Mouse (Mus musculus) mouse embryonic stem cell (cell line): Measurements from ENCODE around the gene Tubb2a.

Experiments
- in situ Hi-C, 2 experiments: fragments of 300-500 bp; cut with MboI; formaldehyde crosslinking; loops; 1 replicate in 1 of 2; 3 replicates in 1 of 2; pipeline ENCODE4 v1.14.3; 2019 to 2020; ENCODE audit warnings: low sequenced_read_pairs in 2 of 2, low pct_unique_long_range_greater_than_20kb in 1 of 2, mixed read lengths in 1 of 2; ENCODE audit not compliant: unreplicated experiment in 1 of 2

Gene Tubb2a

GRCm38 (mm10) chr13:34062466-34062865 lies 15.3 kb downstream of the Tubb2a start:
- in situ Hi-C loops = no loop called here

DNA sequence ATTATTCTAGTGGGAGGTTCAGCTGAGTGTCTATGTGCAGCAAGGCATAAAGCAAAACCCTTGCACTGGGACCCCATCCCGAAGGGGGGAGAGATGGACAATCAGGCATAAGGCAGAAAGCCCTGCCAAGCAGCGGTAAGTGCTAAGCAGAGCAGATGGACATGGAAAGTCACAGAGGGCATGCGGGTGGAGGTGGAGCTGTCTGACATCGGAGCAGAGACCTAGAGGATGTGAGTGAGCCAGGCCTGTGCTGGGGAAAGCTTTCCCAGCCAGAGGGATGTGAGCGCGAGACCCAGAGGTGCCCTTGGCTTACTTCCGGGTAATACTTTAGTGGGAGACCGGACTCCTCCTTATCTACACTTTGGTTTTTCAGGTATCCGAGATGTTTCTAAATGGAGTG lies 17.7 kb downstream of the Tubb2a start:
- in situ Hi-C loops = no loop called here

DNA sequence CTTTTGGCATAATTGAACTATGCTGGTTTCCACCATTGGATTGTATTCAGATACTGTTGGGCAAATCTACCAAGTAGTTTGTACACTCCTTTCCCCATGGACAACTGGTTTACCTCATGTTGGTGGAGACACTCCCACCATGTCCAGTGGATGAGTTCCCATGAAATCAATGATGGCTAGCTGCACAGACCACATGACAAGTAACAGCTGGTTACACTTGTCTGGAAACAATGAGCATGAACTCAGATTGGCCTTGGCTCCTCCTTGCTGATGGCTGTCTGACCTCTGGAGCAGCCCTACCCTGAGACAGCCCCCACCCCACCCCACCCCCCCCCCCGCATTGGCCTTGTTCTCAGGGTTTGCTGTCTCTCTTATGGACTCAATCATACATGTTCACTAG lies 20.6 kb downstream of the Tubb2a start:
- in situ Hi-C loops = no loop called here

GRCm38 (mm10) chr13:34054983-34055382 lies 22.8 kb downstream of the Tubb2a start:
- in situ Hi-C loops = no loop called here

DNA sequence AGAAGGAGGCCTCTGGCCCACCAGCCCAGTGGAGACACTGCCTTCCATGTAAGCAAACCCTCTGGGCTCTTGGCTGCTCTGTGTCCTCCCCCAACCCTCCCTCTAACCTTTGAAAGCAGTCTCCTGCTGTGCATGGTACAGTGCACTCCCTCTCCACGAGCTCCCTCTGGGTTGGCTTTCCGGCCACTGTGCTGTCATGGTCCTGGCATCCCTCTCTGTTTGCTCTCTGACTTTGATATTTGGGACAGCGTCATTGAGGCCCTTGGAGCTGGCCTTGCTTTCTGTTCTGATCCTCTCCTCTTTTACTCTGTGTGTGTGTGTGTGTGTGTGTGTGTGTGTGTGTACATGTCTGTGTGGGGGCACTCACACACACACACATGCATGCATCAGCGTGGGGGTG lies 23.4 kb downstream of the Tubb2a start:
- in situ Hi-C loops = no loop called here

DNA sequence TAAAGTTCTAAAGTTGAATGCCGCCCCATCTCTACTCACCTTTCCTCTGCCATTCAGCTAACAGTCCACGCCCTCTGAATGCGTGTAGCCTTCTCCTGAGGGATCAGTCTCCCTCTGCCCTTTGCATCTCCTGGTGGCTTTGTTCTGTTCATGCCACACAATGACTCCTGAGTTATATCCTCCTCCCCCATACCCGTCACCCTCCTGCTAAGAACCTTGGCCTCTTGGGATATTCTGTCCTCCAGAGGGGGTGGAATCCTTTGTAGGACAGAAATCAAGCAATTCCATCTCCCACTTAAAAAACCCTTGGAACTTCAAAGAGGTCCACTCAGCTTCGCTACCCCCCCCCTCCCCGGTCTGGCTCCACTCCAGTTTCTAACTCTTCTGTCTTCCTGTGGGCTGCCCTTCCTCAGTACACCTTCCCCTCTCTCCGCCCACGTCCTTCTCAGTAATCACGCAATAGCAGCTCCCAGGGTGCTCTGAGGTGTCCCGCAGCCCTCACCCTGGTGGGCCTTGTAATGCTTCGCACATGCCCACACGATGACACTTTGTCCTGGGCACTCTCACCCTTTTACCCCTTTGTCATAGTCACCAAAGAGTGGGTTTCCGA lies 24.0 kb downstream of the Tubb2a start:
- in situ Hi-C loops = no loop called here

GRCm38 (mm10) chr13:34051692-34052091 lies 26.1 kb downstream of the Tubb2a start:
- in situ Hi-C loops = no loop called here

GRCm38 (mm10) chr13:34050479-34050878 lies 27.3 kb downstream of the Tubb2a start:
- in situ Hi-C loops = no loop called here

GRCm38 (mm10) chr13:34047526-34047925 lies 30.3 kb downstream of the Tubb2a start:
- in situ Hi-C loops = loop anchor here (5.0 to 25.0 kb wide), 3 partner anchors 107 to 590 kb away; no protein-coding TSS in a partner anchor

- in situ Hi-C loops = loop anchor here (5.0 to 25.0 kb wide), 3 partner anchors 108 to 591 kb away; no protein-coding TSS in a partner anchor
Observed at GRCm38 (mm10) chr13:34046421-34047012, 31.3 kb downstream of the Tubb2a start.

DNA sequence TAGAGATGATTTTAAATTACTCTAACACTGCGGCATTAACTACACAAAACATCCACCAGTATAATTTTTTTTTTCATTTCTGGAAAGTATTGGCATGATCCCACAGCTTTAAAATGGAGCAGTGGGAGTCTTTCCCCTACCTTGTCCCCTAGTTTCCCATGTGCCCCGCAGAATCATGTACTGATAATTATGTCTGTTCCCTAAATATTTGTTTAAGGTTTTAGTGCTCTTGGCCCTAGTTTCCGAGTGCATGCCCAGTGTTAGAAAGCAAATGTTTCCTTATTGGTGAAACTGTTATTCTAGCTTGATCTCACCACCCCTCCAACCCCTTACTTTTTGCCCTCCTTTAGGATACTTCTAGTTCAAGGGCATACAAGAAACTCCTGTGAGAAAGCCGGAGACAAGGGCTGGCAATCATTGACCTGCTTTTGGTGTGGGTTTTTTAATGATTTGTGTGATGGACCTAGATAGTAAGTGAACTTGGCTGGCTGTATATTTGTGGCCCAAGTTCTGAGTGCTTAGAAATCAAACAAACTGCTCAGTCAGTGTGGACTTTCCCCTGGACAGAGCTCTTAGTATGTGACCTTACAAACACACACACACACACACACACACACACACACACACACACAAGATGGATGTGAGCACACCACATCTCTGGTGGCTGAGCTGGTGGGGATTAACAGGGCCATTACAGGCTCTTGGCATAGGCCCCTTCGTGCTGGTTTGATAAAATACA lies 32.1 kb downstream of the Tubb2a start:
- in situ Hi-C loops = loop anchor here (5.0 to 25.0 kb wide), 3 partner anchors 109 to 592 kb away; no protein-coding TSS in a partner anchor

- in situ Hi-C loops = loop anchor here (10.0 to 25.0 kb wide), 2 partner anchors 111 to 593 kb away; no protein-coding TSS in a partner anchor
Observed at GRCm38 (mm10) chr13:34043716-34044393, 34.0 kb downstream of the Tubb2a start.

DNA sequence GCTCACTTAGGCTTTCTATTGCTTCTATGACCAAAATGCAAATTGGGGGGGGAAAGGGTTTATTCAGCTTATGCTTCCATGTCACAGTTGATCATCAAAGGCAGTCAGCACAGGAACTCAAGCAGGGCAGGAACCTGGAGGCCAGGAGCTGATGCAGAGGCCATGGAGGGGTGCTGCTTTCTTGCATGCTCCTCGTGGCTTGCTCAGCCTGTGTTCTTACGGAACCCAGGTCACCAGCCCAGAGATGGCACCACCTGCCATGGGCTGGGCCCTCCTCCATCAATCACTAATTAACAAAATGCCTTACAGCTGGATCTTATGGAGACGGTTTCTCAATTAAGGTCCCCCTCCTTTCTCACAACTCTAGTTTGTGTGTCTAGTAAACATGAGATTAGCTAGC lies 37.7 kb downstream of the Tubb2a start:
- in situ Hi-C loops = loop anchor here (10.0 to 25.0 kb wide), 2 partner anchors 115 to 597 kb away; no protein-coding TSS in a partner anchor

GRCm38 (mm10) chr13:34038901-34039341 lies 38.9 kb downstream of the Tubb2a start:
- in situ Hi-C loops = loop anchor here (25.0 kb wide), 1 partner anchor 598 kb away; no protein-coding TSS in a partner anchor

- in situ Hi-C loops = loop anchor here (25.0 kb wide), 1 partner anchor 599 kb away; no protein-coding TSS in a partner anchor
Observed at GRCm38 (mm10) chr13:34038056-34038432, 39.8 kb downstream of the Tubb2a start.

DNA sequence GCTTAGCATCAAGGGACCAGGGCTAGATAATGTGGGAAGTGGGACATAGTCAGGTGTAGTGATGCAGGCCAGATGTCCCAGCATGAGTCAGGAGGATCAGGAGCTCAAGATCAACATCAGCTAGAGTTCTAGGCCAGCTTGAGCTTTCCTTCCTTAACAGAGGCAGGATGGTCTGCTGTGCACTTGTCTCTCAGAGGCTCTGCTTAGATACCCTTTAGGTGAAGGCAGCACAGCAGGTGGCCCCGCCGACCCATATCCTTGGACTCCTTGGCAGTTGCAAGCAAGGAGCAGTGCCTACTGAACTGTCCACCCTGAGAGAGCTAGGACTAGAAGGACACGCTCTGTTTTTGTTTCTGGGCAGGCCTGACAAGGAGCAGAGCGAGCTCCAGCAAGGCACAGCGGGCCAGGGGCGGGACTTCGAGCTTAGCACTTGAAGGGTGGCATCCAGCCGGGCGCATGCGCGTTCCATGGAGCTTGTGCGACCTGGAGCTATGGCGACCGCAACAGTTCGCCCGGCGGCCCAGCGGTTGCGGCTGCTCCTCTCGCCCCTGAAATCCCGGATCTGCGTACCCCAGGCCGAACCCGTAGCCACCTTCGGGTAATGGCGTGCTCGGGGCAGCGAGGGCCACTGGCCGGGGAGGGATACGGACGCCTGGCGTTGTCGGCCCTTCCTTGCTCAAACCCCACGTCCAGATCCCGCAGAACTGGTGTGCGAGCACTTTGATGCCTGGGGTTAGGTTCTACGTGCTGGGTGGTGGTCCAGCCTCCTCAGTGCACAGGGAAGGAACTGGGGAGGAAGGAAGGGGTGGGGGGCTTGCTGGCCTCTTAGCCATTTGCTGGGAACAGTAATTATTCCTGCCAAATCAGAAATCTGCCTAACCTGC lies 40.4 kb downstream of the Tubb2a start, which contains the start of gene Bphl:
Gene Bphl, plus strand, starts transcription at position 426 of the 884 bp plus-strand sequence.
- in situ Hi-C loops = loop anchor here (25.0 kb wide), 1 partner anchor 600 kb away; no protein-coding TSS in a partner anchor

GRCm38 (mm10) chr13:34036726-34037125 lies 41.1 kb downstream of the Tubb2a start:
- in situ Hi-C loops = loop anchor here (25.0 kb wide), 1 partner anchor 601 kb away; no protein-coding TSS in a partner anchor
